Mouse (Mus musculus) left cerebral cortex, postnatal 14 days (tissue): ENCODE data around the gene Pgam2. TPM values are rescaled to one million over a fixed set of nuclear protein-coding genes. Genes with fewer than 3 reads are reported as not detected.

ENCODE experiments used
- DNase-seq, 2 experiments: peaks; one replicate each; pipeline ENCODE4 v3.0.0; 2021 to 2022; ENCODE audit warnings: low spot score in 2 of 2, mixed read lengths in 1 of 2
- intact Hi-C: fragments of 180-260 bp; cut with DNase I; formaldehyde crosslinking; loops from one replicate; pipeline ENCODE4 v1.15.1; 2025
- long read RNA-seq, 2 experiments: library from polyadenylated mRNA; stranded (forward); transcript quantifications; one replicate each; pipeline ENCODE4 v2.0.0; 2021
- total RNA-seq, 2 experiments: library from RNA; stranded (reverse); gene quantifications; 2 replicates each; pipeline ENCODE4 v1.2.3; 2021

Gene Pgam2
- 10 to 100 TPM; 11.6 to 13.9 TPM for total RNA-seq
- long read RNA-seq, experiment 1, transcript Pgam2-201 (3 exons, 840 nt) = major isoform, 10 of 10 reads
- long read RNA-seq, experiment 1, partial matches to known transcripts = 0 of 10 reads
- long read RNA-seq, experiment 1, other reads (novel, unspliced or antisense) = 0 of 10 reads
- long read RNA-seq, experiment 2, partial matches to known transcripts = 1 of 3 reads
- long read RNA-seq, experiment 2, other reads (novel, unspliced or antisense) = 0 of 3 reads

DNA sequence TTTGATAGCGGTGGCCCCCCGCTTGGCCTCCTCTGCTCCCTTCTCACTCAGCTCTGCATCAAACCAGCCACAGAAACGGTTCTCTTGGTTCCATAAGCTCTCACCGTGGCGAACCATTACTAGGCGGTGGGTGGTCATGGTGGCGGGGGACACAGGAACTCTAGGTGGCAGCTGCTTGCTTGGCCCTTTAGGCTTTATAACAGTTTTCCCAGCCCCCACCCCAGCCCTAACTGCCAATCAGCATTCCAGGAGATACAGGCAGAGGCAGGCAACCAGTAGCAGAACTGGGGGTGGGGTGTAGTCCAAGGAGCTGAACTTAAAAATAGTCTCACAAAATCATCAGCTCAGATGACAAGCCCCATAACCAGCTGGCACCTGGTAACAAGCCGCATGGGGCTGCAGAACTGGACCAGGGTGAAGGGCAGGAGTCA is at the start of gene Pgam2:
Gene Pgam2, minus strand, starts transcription at position 183 of the 431 bp plus-strand sequence.
- intact Hi-C loops = no loop called here
- peak; percentile 43 to 81 for DNase-seq

- intact Hi-C loops = no loop called here
- no peak for DNase-seq
Measured at GRCm38 (mm10) chr11:5852314-5852713, 48.8 kb upstream of the Pgam2 start.

DNA sequence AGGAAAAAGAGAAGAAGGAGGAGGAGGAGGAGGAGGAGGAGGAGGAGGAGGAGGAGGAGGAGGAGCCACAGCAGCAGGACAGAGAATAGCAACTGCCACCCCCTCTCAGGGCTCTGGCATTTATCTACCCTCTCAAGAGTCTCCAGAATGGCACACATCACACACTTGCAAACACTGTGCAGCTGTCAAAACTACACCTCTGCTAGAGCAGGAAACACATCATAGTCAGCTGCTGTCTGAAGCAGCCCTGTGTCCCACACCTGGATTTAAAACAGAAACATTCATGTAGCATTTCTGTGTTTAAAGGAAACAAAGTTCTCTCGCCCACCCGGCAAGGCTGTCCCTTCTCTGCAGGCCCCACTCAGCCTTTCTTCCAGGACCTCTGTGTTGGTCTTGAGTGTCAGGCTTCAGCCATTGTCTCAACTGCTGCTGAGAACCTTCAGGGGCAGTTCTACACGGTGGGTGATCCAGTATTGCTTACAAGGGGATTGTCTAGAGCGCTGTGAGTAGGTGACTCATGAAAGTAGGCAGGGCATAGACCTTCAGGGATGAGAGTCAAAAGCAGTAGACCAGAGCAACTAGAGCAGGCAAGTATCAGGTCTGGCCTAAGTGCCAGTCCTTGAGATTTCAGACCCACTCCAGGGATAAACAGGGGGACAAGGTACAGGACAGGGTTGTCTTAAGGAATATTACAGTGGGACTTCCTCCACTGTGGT is 47.6 kb upstream of the Pgam2 start:
- DNase-seq = no peak
- intact Hi-C loops = no loop called here

DNA sequence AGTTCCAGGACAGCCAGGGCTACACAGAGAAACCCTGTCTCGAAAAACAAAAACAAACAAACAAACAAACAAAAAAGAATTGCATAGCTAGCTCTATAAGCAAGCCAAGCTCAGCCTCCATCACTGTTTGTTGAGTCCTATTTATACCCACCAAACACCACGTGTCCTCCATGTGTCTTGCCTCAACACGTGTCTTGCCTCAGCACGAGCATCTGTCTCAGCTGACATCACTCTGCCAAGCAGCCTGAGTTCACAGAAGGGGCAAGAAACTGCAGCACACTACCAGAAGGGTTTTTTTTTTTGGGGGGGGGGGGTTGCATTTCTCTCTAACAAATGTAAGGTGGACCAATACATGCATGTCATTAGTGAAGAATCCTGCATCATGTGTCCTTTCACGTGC is 46.9 kb upstream of the Pgam2 start:
- intact Hi-C loops = no loop called here
- no peak for DNase-seq

GRCm38 (mm10) chr11:5849316-5849715 is 45.8 kb upstream of the Pgam2 start:
- no peak for DNase-seq
- intact Hi-C loops = no loop called here

DNA sequence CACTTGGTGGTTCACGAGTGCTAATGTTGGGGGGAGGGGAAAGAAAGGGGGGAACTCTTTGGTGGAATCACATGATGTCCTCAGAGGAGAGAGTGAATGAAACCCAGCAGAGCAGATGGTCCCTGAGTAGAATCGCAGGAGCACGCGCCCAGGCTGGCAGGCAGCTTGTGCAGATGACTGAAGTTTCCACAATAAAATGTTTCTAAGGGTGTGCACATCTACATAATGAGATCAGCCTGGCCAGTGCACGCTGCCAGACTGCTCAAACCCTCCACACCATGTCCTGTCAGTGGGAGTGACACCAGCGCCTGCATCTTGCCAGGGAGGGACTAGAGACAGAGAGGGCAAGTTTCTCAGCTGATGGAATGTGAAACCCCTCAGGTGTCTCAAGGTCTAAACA is 45.2 kb upstream of the Pgam2 start:
- peak; percentile 48 to 78 for DNase-seq
- intact Hi-C loops = no loop called here

DNA sequence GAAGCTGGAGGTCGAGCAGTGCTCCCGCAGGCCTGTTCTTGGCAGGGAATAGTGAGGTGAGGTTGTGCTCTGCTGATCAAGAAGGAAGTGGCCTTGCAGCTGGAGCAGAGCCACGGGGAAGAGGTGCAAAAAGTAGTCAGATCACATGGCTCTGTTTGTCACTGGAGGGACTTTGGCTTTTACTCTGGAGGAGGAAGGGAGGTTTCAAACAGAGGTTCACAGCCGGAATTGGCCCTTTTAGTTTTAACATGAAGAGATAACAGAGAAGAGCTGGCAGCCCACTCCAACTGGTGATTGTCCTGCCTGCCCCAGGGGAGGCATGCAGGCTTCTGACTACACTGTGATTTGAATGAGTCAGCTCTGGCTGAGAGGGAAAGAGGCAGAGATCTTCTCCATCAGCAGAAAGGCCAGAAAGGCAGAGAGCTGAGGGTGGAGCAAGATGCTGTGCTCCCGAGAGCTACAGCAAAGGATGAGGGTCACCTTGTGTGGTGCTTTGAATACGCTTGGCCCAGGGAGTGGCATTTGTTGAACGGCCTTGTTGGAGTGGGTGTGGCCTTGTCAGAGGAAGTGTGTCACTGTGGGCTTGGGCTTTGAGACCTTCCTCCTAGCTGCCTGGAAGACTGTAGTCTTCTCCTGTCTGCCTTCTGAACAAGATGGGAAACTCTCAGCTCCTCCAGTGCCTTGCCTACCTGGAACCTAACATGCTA is 43.3 kb upstream of the Pgam2 start:
- no peak for DNase-seq
- intact Hi-C loops = no loop called here

GRCm38 (mm10) chr11:5843131-5843530 is 39.6 kb upstream of the Pgam2 start:
- intact Hi-C loops = no loop called here
- DNase-seq = no peak

- intact Hi-C loops = no loop called here
Measured at GRCm38 (mm10) chr11:5841751-5842150, 38.2 kb upstream of the Pgam2 start.

GRCm38 (mm10) chr11:5840346-5840745 is 36.8 kb upstream of the Pgam2 start:
- intact Hi-C loops = no loop called here

More at GRCm38 (mm10) chr11:5841751-5842150, 38.2 kb upstream of the Pgam2 start:
- DNase-seq = no peak

GRCm38 (mm10) chr11:5837251-5838246 is 34.0 kb upstream of the Pgam2 start, which contains the start of gene Polm:
TSS of gene Polm (minus strand) at chr11:5838016.
- peak; percentile 82 to 89 for DNase-seq
- intact Hi-C loops = no loop called here

More at GRCm38 (mm10) chr11:5840346-5840745, 36.8 kb upstream of the Pgam2 start:
- DNase-seq = no peak

DNA sequence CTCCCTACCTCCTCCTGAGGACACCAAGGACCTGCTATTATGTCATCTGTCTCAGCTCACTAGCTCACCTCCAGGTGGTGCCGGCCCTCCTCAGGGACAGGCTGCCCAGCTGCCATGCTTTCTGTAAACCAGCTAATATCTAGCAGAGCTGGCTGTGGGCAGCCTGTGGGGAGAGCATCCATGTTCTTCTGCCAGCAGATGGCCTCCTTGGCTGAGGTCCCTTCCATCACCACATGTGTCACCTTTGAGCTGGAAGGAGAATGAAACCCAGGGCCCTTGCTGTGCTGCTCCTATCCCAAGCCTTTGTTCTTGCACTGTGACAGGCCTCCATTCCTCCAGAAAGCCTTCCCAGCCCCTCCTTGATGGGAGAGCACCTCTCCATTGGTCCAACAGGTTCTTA is 32.6 kb upstream of the Pgam2 start:
- intact Hi-C loops = no loop called here
- peak in 1 of 2 experiments; percentile 10 for DNase-seq

GRCm38 (mm10) chr11:5835057-5835456 is 31.5 kb upstream of the Pgam2 start:
- intact Hi-C loops = no loop called here
- no peak for DNase-seq

DNA sequence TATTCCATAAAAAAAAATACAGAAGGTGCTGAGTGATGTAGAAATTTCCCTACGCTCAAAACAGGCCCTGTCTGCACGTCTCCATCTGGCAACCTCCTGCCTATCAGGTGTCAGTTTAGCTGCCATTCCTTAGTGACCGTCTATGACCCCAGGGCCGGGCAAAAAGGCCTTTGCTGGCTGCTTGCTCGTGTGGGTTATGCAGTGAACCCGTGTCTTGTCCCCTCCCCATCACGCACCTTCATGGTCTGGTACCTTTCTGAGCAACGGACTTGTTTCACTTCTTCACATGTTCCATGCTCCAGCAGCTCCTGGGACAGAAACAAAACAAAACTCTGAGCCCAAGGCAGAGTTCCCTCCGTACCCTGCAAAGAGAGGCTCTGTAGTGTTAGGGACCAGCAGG is 31.0 kb upstream of the Pgam2 start:
- intact Hi-C loops = no loop called here
- DNase-seq = no peak

DNA sequence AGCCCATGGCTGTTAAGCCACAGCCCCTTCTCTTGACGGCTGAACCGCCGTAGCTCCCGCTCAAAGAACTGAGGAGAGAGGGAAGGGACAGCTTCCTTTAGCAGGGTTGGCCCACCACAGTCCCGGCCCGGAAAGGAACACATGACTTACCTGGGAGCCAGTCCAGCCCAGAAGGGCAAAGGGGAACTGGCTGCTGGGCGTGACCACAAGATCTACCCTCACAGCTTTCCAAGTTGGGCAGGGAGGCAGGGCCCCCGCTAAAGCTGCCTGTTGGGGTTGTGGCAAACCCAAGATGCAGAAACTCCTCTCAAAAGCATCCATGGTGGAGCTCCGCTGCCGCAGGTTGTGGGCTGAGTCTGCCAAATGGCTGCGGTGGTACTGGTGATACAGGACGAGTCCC is 25.8 kb upstream of the Pgam2 start:
- intact Hi-C loops = no loop called here
- no peak for DNase-seq

GRCm38 (mm10) chr11:5828509-5829191 is 25.1 kb upstream of the Pgam2 start:
- no peak for DNase-seq
- intact Hi-C loops = no loop called here

DNA sequence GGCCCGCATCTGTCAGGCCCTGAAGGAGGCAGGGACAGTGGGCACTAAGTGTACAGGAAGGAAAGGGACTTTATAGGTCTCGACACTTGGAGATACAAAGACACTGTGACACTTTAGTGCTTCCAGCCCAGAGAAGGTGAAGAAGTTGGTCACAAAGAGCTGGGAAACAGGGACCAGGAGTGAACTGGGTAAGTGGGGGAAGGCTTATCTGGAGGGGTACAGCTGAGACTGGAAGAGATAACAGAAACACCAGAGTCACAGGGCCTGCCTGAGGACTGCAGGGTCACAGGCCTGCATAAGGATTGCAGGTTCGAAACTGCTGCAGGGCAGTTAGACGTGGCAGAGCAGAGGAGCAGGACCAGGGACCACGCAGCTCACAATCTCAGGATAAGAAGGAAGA is 24.4 kb upstream of the Pgam2 start:
- DNase-seq = no peak
- intact Hi-C loops = no loop called here

DNA sequence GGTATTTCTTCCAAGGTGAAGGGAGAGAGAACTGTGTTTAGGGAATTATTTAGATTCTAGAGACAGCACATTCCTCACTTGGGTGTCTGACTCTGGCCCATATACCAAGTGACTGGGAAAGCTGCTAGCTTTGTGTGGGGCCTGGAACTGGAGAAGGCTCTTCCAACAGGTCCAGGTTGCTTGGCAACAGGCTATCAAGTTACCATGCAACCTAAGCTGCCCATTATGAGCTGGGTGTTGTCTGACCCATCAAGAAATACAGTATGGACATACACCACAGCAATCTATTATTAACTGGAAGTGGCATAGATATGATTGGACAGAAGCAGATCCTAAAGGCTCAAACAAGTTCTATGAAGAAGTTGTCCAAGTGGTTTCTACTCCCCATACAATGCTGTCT is 21.9 kb upstream of the Pgam2 start:
- intact Hi-C loops = no loop called here
- no peak for DNase-seq

GRCm38 (mm10) chr11:5819223-5819622 is 15.7 kb upstream of the Pgam2 start:
- no peak for DNase-seq
- intact Hi-C loops = no loop called here
